Mouse (Mus musculus) cerebellum, postnatal 25 days (tissue): ENCODE measurements around the gene Srsf1.

ENCODE experiments used
- DNase-seq, 2 experiments: peaks; one replicate each; pipeline ENCODE4 v3.0.0; 2021; ENCODE audit warnings: mixed read lengths in 2 of 2

Srsf1 gene

DNA sequence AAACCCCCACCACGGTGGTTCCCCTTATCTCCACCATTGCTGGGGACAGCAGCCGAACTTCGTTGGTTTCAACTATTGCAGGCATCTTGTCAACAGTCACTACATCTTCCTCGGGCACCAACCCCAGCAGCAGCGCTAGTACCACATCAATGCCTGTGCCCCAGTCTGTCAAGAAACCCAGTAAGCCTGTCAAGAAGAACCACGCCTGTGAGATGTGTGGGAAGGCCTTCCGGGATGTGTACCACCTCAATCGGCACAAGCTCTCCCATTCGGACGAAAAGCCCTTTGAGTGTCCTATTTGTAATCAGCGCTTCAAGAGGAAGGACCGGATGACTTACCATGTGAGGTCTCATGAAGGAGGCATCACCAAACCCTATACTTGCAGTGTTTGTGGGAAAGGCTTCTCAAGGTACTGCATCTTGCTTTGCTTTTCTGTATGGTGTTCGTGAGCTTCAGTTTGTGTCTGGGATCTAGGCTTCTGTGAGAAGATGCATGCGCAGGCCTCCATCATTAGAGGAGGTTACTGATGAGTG lies 26.2 kb downstream of the Srsf1 start:
- DNase-seq = no peak

DNA sequence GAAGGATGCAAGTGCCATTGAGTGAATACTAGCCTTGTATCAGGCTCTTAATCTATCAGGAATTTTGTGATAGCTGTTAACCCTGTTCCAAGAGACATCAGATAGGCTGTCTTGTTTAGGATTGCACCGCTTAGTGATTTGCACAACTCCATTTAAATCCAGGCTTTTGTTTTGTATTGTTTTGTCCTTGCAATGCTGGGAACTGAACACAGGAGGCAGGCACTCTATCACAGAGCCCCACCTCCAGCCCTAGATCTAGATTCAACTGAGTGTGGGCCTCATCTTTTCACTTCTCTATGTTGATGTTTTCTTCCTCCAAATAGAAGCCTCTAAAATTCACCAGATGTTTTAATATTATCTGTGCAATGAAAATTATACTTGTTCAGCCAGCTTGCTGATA lies 28.5 kb downstream of the Srsf1 start:
- no peak for DNase-seq

DNA sequence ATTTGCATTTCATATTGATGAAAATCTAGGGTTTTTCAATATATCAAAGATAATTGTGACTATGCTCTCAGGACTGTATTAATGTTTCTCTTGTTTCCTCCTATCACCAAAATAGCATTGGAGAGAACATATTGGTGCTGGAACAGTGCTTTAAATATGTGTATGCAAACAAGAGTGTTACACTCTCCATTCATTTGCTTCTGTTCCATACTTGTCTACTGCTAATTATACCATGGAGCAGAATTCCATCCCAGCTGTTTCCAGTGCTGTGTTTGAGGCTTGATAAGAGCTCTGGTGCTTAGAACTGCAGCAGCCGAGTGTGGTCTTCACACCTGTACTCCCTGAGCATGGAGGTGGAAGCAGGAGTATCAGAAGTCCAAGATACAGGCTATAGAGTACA lies 29.2 kb downstream of the Srsf1 start:
- no peak for DNase-seq

DNA sequence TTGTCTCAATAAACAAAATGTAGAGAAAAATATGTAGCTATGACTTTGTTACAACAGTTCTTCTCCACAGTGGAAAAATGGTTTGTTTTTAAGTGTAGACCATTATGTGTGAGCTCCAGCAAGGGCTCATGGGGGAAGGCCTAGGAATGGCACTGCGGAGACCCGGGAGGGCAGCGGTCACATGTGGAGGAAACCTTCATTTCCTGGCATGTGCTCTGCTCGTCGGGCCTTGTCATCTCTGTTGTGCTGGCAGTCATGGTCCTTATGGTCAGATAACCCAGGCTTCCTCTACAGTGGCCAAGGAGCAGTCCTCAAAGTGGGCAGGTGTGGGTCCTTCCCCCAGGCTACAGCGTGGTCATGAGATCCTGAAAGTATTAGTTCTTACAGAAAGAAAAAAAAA lies 36.5 kb downstream of the Srsf1 start:
- no peak for DNase-seq

DNA sequence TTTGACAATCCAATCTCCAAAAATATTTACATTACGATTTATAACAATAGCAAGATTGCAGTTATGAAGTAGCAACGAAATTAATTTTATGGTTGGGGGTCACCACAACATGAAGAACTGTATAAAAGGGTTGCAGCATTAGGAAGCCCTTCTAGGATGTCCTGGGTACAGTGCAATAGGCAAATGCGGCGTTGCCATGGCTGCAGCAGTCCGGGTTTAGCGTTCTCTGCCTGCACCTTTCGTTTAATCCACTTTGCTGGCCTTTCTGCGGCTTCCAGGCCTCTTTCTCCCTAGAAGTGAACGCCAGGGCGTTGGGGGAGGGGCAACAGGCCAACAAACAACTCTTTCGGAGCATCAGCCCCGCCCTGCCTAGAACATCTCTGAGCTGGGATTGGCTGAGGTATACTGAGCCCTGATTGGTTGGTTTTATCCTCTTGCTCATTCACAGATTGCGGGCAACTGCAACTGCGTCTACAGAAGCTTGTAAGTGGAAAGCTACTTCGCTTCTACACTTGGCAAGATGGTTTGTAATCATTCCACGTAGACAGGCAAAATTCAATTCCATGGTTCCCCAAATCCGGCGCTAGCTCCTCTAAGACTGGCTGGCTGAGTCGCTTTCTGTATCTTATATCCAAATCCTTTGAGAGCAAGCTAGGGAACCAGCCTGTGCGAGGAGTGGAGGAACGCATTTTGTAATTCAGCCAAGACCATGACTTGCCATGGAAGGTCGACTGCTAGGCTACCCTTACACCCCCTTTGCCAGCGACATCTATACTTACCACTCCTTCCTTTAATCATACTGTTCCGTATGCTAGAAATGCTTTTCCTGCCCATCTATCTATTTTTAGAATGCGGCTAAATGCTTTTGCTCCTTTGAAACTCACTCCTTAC lies 39.8 kb downstream of the Srsf1 start:
- peak; percentile 92 to 97 for DNase-seq

DNA sequence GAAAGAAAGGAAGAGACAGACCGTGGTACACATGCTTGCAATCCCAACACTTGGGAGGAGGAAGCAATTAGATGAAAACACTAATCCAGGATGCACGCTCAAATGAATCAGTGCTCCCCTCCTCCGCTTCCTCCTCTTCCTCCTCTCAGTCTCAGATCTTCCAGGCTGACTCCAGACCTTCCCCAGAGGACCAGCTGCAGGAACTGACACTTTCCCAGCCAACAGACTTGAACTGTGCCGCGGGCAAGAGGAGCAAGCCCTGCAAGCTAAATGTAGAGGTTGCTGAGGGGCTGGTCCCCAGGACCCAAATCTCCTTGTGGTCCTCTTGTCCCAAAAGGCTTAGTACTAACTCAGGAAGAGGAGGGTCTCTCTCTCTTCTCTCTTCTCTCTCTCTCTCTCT lies 42.0 kb downstream of the Srsf1 start:
- DNase-seq = no peak

DNA sequence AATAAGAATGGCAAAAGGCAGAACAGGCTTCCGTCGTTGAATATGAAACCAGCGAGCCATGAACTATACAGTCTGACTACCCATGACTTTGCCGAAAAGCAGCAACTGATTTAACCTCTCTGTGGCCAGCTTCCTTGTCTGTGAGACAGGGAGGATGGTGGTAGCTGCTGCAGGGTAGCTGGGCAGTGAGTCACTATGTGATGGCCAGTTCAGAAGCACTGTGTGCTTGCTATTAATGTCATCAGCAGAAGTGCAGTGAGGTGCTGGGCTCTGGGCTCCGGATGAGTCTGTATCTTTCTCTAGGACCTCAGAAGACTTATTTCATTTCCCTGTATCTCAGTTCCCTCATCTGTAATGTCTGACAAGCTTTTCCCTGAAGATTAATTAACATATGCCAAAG lies 43.1 kb downstream of the Srsf1 start:
- no peak for DNase-seq

DNA sequence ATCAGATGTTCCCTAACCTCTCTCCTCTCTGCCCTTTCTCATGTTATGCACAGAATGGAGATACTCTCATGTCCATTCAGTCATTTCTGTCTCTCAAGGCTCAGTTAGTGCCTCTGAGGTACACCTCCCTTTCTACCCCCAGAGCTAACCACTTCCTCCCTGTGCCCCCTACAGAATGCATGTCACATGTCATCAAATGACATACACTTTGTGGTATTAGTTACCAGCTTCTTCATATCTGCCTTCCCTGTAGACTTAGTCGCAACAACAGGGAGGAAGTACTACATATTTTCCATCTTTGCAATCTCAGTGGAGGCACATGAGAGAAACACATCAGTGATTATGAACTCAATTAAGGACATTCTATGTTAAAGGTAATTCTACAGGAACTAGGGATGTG lies 44.8 kb downstream of the Srsf1 start:
- no peak for DNase-seq

DNA sequence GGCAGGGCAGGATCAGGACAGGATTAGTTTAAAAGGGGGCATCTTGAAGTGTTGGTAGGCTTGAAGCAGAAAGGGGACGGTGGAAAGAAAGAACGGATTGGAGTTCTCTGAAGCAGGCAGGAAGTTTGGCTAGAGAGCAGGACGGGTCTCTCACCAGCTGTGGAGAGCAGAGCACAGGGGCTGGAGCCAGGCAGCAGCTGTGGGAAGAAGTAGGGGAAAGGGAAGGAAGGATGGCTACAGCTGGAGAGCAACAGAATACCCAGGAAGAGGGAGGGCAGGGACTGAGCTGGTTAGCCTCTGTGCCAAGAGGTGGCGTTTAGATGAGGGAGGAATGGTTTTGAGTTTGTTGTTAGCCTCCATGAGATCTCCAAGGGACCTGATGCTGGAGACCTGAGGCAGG lies 50.0 kb downstream of the Srsf1 start:
- DNase-seq = no peak

DNA sequence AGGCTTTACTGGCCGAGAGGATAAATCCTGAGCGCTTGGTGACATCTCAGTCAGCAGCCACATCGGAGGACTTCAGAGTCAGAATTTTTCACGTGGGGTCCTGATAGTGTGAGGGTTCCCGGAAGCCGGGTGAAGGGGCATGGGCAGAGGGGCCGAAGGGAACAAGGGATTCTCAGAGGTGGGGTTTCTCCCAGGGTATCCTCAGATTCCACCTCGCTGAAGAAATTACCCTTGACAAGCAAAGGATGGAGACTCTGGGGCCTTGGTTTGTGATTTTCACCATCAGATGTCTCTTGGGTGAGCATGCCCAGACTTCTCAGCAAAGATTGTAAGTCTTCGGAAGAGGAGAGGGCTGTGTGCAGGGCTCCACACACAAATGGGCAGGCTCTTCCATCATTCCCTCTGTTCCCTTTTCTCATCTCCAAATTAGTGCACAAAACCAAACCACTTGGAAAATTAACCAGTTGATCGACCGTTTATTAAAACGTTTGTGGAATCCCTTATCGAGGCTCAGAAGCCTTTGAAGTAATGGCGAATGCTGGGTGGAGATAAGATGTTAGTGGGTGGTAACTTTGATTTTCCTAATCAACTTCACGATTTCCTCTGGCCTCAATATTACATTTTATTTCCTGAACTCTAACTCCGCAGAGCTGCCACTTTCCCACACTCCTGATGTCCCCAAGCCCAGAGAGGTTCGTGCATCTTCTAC lies 51.0 kb downstream of the Srsf1 start, which contains the start of gene Cuedc1:
Cuedc1 (plus strand) TSS at position 38 of the 709 bp plus-strand sequence.
- DNase-seq = no peak

DNA sequence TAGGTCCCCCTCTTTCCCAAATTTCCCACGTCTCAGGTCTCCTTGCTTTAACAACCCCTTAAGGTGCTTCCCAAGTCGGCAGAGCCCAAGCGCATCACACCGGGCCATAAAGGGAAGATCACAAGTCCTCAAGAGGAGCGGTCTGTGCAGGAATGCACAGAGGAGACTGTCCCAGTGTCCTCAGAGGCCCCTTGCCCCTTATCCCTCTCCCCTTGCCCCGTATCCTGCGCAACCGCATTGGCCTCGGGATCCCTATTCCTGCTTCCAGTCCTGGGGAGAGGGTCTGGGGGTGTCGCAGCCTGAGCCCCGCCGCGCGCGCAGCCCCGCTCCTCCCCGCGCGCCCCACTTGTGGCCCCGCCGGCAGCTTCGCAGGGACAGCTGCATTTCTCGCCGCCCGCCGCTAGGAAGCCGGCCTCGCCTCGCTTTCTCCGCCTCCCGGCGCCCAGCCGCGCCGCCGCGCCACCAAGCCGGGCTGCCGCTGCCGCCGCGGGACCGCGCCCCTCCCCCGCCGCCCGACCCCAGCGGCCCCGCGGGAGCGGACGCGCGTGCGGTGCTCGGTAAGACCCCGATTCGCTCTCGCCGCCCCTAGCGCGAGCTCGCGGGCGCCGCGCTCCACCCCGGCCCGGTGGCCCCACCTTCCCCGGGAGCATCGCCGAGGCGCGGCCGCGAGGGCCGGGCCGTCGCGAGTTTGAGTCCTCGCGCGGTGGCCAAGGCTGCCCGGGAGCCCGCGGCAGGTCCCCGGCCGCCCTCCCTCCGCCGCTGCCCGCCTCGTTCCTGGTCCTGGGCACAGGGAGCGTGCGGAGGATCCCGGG lies 51.8 kb downstream of the Srsf1 start:
- peak; percentile 88 for DNase-seq

DNA sequence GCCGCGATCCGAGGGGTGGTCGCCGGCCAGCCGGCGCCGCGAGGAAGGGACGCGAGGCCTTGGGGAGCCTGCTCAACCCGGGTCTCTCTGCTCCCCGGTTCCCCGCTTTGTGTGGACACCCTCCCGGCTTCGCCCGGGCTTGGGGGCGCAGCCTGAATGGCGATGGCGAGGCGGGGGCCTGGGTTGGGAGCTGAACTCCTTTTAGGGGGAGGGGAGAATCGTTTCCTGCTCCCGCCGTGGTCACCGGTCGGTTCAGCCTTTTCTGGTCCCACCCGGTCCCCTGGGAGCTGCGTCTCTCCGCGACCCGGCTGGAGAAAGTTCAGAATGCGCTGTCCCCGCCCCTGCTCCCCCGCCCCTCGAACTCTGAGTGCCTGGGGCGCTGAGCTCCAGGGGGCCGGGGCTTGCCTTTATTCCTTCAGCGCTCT lies 52.4 kb downstream of the Srsf1 start:
- peak in 1 of 2 experiments; percentile 57 for DNase-seq

DNA sequence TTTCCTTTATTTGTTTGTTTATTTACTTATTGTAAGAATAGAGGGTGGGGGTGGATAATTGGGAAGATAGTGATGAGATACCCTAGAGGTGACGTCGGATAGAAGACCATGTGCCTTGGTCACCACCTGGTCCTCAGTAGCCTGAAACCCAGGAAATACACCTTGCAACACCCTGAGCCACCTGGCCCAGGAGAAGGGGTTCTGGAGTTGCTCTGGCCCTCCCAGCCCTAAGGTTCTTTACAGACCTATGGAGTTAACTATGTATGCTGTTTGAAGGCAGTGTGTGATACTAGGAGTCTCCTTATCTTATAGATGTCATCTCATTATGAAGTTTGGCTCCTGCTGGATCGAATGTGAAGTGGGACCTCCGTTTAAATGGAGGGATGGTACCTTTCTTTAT lies 53.0 kb downstream of the Srsf1 start:
- DNase-seq = no peak
